Mouse (Mus musculus) CH12.LX (cell line): ENCODE measurements around the gene AU021092. TPM values are rescaled to one million over a fixed set of nuclear protein-coding genes. Genes with fewer than 3 reads are reported as not detected.

ENCODE experiments used
- DNase-seq: peaks from one replicate; pipeline ENCODE4 v3.0.0-alpha.2; 2013; ENCODE audit errors: extremely low read depth
- H3K27ac ChIP-seq: 2 replicates; pipeline ENCODE4 v1.5.1; 2012; ENCODE audit warnings: low read depth, mild to moderate bottlenecking, control low read depth, moderate library complexity; ENCODE audit not compliant: insufficient read depth
- H3K27me3 ChIP-seq: replicated peaks from 2 replicates; pipeline ENCODE3; 2012; ENCODE audit warnings: inconsistent platforms
- H3K36me3 ChIP-seq, 2 experiments: replicated peaks in 1 of 2; 2 replicates each; pipeline versions ENCODE3 to v1.6.1; 2012; ENCODE audit warnings: inconsistent platforms in 1 of 2, low read length in 1 of 2, mild to moderate bottlenecking in 1 of 2, mixed read lengths in 1 of 2, moderate library complexity in 1 of 2; ENCODE audit not compliant: control insufficient read depth in 1 of 2, insufficient read depth in 1 of 2
- H3K4me1 ChIP-seq, 2 experiments: 2 replicates each; pipeline ENCODE4 v1.6.1; 2012; ENCODE audit warnings: inconsistent platforms in 1 of 2, moderate library complexity in 1 of 2; ENCODE audit not compliant: insufficient read depth in 2 of 2, control insufficient read depth in 1 of 2
- H3K4me2 ChIP-seq: 2 replicates; pipeline ENCODE4 v1.6.1; 2012; ENCODE audit warnings: low read depth, mild to moderate bottlenecking, control low read depth; ENCODE audit not compliant: poor library complexity, insufficient read depth, severe bottlenecking
- H3K4me3 ChIP-seq, 3 experiments: fragments of 150-350 bp in 1 of 3; sonication (generic) in 1 of 3; replicated peaks in 1 of 3; 2 replicates each; pipeline versions ENCODE3 to v1.5.1; 2011 to 2012; ENCODE audit warnings: low read depth in 2 of 3, low read length in 2 of 3, mild to moderate bottlenecking in 2 of 3, moderate library complexity in 2 of 3, control low read depth in 1 of 3, improper control_type of control experiment in 1 of 3, inconsistent platforms in 1 of 3, mixed read lengths in 1 of 3; ENCODE audit not compliant: poor library complexity in 1 of 3
- H3K79me2 ChIP-seq: replicated peaks from 2 replicates; pipeline ENCODE4 v1.6.1; 2012; ENCODE audit warnings: mild to moderate bottlenecking, moderate library complexity; ENCODE audit not compliant: control insufficient read depth, poor library complexity, insufficient read depth, severe bottlenecking; ENCODE audit errors: extremely low read depth
- H3K9ac ChIP-seq: 2 replicates; pipeline ENCODE4 v1.6.1; 2012; ENCODE audit warnings: low read depth, mild to moderate bottlenecking, control low read depth, moderate library complexity; ENCODE audit not compliant: insufficient read depth
- H3K9me3 ChIP-seq: replicated peaks from 2 replicates; pipeline ENCODE3; 2012; ENCODE audit warnings: low read length, inconsistent platforms, mixed read lengths
- CHD1 ChIP-seq: IDR thresholded peaks from 2 replicates; pipeline ENCODE4 v1.6.1; 2012; ENCODE audit warnings: low read depth, low read length, improper control_type of control experiment, inconsistent platforms
- E2F4 ChIP-seq: IDR thresholded peaks from 2 replicates; pipeline ENCODE4 v1.6.1; 2011; ENCODE audit warnings: low read depth, low read length, improper control_type of control experiment; ENCODE audit not compliant: insufficient replicate concordance
- ELF1 ChIP-seq: IDR thresholded peaks from 2 replicates; pipeline ENCODE4 v1.6.1; 2014; ENCODE audit warnings: low read depth, mild to moderate bottlenecking, inconsistent platforms, low read length, improper control_type of control experiment
- GABPA ChIP-seq: IDR thresholded peaks from 2 replicates; pipeline ENCODE4 v1.6.1; 2012; ENCODE audit warnings: low read depth, low read length, improper control_type of control experiment, inconsistent platforms; ENCODE audit not compliant: insufficient replicate concordance
- JUND ChIP-seq: conservative IDR thresholded peaks from 2 replicates; pipeline ENCODE4 v1.6.1; 2011; ENCODE audit warnings: low read depth, low read length, improper control_type of control experiment
- MAFK ChIP-seq: IDR thresholded peaks from 2 replicates; pipeline ENCODE4 v1.6.1; 2011; ENCODE audit warnings: low read length, improper control_type of control experiment; ENCODE audit not compliant: insufficient replicate concordance
- MAX ChIP-seq: IDR thresholded peaks from 2 replicates; pipeline ENCODE4 v1.6.1; 2011; ENCODE audit warnings: low read length, improper control_type of control experiment
- MEF2A ChIP-seq: IDR thresholded peaks from 2 replicates; pipeline ENCODE4 v1.6.1; 2014; ENCODE audit warnings: low read depth, mild to moderate bottlenecking, inconsistent platforms, low read length, improper control_type of control experiment, borderline replicate concordance
- MYC ChIP-seq: IDR thresholded peaks from 2 replicates; pipeline ENCODE4 v1.6.1; 2011; ENCODE audit warnings: low read depth, mild to moderate bottlenecking, improper control_type of control experiment, low read length
- NRF1 ChIP-seq: IDR thresholded peaks from 2 replicates; pipeline ENCODE4 v1.6.1; 2014; ENCODE audit warnings: low read depth, mild to moderate bottlenecking, inconsistent platforms, low read length, improper control_type of control experiment, moderate library complexity
- PAX5 ChIP-seq: IDR thresholded peaks from 2 replicates; pipeline ENCODE4 v1.6.1; 2012; ENCODE audit warnings: low read length, inconsistent platforms, mixed read lengths
- POLR2A ChIP-seq: IDR thresholded peaks from 2 replicates; pipeline ENCODE4 v1.6.1; 2011; ENCODE audit warnings: low read depth, mild to moderate bottlenecking, improper control_type of control experiment, low read length
- RAD21 ChIP-seq: IDR thresholded peaks from 2 replicates; pipeline ENCODE4 v1.6.1; 2011; ENCODE audit warnings: low read depth, mild to moderate bottlenecking, low read length, improper control_type of control experiment, moderate library complexity
- RCOR1 ChIP-seq: conservative IDR thresholded peaks from 2 replicates; pipeline ENCODE4 v1.6.1; 2012; ENCODE audit warnings: low read depth, mild to moderate bottlenecking, inconsistent platforms, low read length, improper control_type of control experiment
- SIN3A ChIP-seq: IDR thresholded peaks from 2 replicates; pipeline ENCODE4 v1.6.1; 2012; ENCODE audit warnings: low read length, improper control_type of control experiment, inconsistent platforms
- SMC3 ChIP-seq: IDR thresholded peaks from 2 replicates; pipeline ENCODE4 v1.6.1; 2011; ENCODE audit warnings: low read depth, low read length, improper control_type of control experiment
- TCF12 ChIP-seq: IDR thresholded peaks from 2 replicates; pipeline ENCODE4 v1.6.1; 2014; ENCODE audit warnings: low read depth, mild to moderate bottlenecking, inconsistent platforms, low read length, improper control_type of control experiment
- UBTF ChIP-seq: IDR thresholded peaks from 2 replicates; pipeline ENCODE4 v1.6.1; 2012; ENCODE audit warnings: low read depth, mild to moderate bottlenecking, inconsistent platforms, low read length, improper control_type of control experiment, moderate library complexity
- USF2 ChIP-seq: conservative IDR thresholded peaks from 2 replicates; pipeline ENCODE4 v1.6.1; 2011; ENCODE audit warnings: low read depth, low read length, improper control_type of control experiment
- ZC3H11A ChIP-seq: IDR thresholded peaks from 2 replicates; pipeline ENCODE4 v1.6.1; 2012; ENCODE audit warnings: low read depth, mild to moderate bottlenecking, inconsistent platforms, low read length, improper control_type of control experiment
- ZKSCAN1 ChIP-seq: IDR thresholded peaks from 2 replicates; pipeline ENCODE4 v1.6.1; 2012; ENCODE audit warnings: low read depth, inconsistent platforms, low read length, improper control_type of control experiment, borderline replicate concordance
- ZMIZ1 ChIP-seq: IDR thresholded peaks from 2 replicates; pipeline ENCODE4 v1.6.1; 2012; ENCODE audit warnings: low read depth, mild to moderate bottlenecking, inconsistent platforms, low read length, improper control_type of control experiment
- ZNF384 ChIP-seq: IDR thresholded peaks from 2 replicates; pipeline ENCODE4 v1.6.1; 2012; ENCODE audit warnings: low read depth, low read length, improper control_type of control experiment, inconsistent platforms
- dilution Hi-C: fragments of 300-500 bp; cut with MboI; formaldehyde crosslinking; loops from 2 replicates; pipeline ENCODE4 v1.14.3; 2020; ENCODE audit warnings: low sequenced_read_pairs; ENCODE audit not compliant: extremely low pct_unique_long_range_greater_than_20kb, extremely low pct_ligation_motif_present
- in situ Hi-C: fragments of 300-500 bp; cut with MboI; formaldehyde crosslinking; loops from 3 replicates; pipeline ENCODE4 v1.14.3; 2019; ENCODE audit warnings: low sequenced_read_pairs, low pct_ligation_motif_present, low pct_unique_long_range_greater_than_20kb, mixed read lengths
- polyA plus RNA-seq: library from polyadenylated mRNA; unstranded; fragments of >175 nt; gene quantifications from 2 replicates; pipeline ENCODE4 v1.2.1, GENCODE M21; 2012; ENCODE audit warnings: low read depth; ENCODE audit not compliant: insufficient read length
- total RNA-seq, 2 experiments: library from RNA; depleted of rRNA; stranded (reverse); fragments of 300-350 nt in 1 of 2; fragments of >200 nt in 1 of 2; gene quantifications; 2 replicates each; pipeline ENCODE4 v1.2.3; 2012 to 2014

AU021092 gene
- total and polyA plus RNA-seq, 3 experiments = not detected

DNA sequence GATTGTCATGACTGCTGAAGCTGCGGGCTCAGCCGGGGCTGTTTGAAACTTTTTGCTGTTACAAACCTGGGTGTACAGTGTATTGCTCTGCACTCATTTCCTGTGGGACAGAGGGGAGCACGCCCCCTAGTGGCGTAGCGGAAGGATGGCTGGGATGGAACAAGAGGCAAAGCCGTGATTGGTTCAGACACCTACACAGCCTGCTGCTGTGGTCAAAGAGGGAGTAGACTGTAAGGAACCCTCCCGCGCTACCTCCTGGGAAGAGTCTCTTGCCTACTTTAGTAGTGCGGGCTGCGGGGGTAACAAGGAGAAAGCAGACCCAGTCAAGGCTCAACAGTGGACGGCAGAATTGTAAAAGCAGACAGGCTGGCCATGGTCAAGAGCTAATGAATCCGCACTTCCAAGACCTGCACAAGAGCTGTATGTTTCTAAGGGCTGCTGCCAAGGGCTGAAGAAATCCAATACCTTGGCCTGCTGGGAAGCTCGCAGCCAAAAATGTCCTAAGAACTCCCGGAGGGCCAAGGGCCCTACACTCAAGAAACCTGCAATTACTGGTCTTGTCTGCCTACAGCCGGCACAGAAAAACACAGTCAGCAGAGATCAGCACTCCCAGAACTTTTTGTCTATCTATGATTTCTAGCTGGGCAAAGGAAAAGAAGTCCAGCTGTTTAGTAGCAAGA, 32.4 kb upstream of the AU021092 start (continued):
- TF ChIP-seq JUND (no peak), ELF1 (peak; percentile 86), PAX5 (no peak), MEF2A (peak; percentile 65), RCOR1 (no peak), SMC3 (peak; percentile 42), E2F4 (peak; percentile 55; the same call in 1 of the 2 replicates), CHD1 (no peak; the same call in 1 of the 2 replicates), ZNF384 (no peak), ZMIZ1 (0 out of 2 replicates have a peak, but pooled peaks have one; percentile 17), MAX (peak; percentile 64; the same call in 1 of the 2 replicates), MYC (peak; percentile 79; the same call in 1 of the 2 replicates), UBTF (no peak; the same call in 1 of the 2 replicates), ZC3H11A (no peak), TCF12 (peak; percentile 74; the same call in 1 of the 2 replicates), GABPA (no peak), SIN3A (peak; percentile 96), RAD21 (peak; percentile 34), USF2 (no peak), NRF1 (0 out of 2 replicates have a peak, but pooled peaks have one; percentile 19), POLR2A (peak; percentile 79)

DNA sequence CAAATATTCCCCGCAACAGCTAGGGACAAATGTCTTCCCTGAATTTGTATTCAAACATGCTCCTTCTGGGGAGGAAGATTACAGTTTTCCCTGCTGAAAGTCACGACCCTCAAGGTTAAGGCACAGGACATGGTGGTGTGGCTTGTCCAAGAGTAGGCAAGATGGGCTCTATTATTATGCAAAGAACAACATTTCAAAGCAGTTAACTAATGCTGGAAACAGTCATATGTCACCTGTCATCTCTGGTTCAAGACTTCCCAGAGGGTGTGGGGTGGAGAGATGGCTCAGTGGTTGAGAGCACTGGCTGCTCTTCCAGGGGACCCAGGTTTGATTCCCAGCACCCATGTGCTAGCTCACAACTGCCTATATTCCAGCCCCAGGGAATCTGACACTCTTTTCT, 30.2 kb upstream of the AU021092 start:
- in situ Hi-C loops (no loop called here), dilution Hi-C loops (no loop called here)
- TF ChIP-seq MEF2A (no peak), MYC (no peak), MAFK (no peak), ZKSCAN1 (no peak), RCOR1 (no peak)

More for the DNA sequence above, 30.2 kb upstream of the AU021092 start:
- no peak for DNase-seq
- Histone ChIP-seq H3K4me3 (no peak overlapping the region), H3K9me3 (no peaks in the 10 kb centered on the region), H3K36me3 (peaks cover 42 to 64% of the 10 kb centered on the region in 2 experiments), H3K79me2 (no peaks in the 10 kb centered on the region; the same call in 1 of the 2 replicates), H3K4me1 (peaks cover 3 to 23% of the 10 kb centered on the region in 2 experiments; a peak in 3 of 4 replicates), H3K9ac (no peak overlapping the region), H3K27ac (no peak overlapping the region), H3K4me2 (no peak overlapping the region), H3K27me3 (no peaks in the 10 kb centered on the region)
